ENCODE assay signal across 11 mouse cellular contexts in genomic region chr15:62223156-62223840, GRCm38 (mm10).
DNase-seq lines count a peak whose midpoint lies in the region; ATAC-seq and TF ChIP-seq lines count a peak whose summit lies in the region.
"Had no signal": no experiment of that assay in that cellular context is flagged by ENCODE, and none has a peak within 500 bp of the region (broad histone marks: within the 10 kb centered on the region; RNA-seq: fewer than 3 reads in every experiment).

No protein-coding gene starts in this region.

- peak; percentile 56; the same call in 1 of the 2 replicates for ATAC-seq in kidney, embryonic 15.5 days (replicated peaks; ENCODE audit: low FRiP score)
- ATAC-seq in intestine, embryonic 16.5 days = peak; percentile 59; the same call in 1 of the 2 replicates
- ATAC-seq: lung, postnatal 0 days had no signal

- H3ac ChIP-seq in myocyte (ENCODE audit: control insufficient read depth, insufficient read length) = no peak overlapping the region

- no peak overlapping the region for H3K27ac ChIP-seq in kidney, embryonic 15.5 days
- no peak overlapping the region for H3K27ac ChIP-seq in intestine, embryonic 16.5 days (ENCODE audit: low read length)
- H3K27ac ChIP-seq in limb, embryonic 10.5 days = no peak overlapping the region
- H3K27ac ChIP-seq: embryonic facial prominence, embryonic 13.5 days; layer of hippocampus, adult 2 months had no signal

- no peaks in the 10 kb centered on the region for H3K4me1 ChIP-seq in kidney, embryonic 15.5 days
- no peaks in the 10 kb centered on the region for H3K4me1 ChIP-seq in intestine, embryonic 16.5 days (ENCODE audit: control insufficient read depth, insufficient read depth, low read length)
- H3K4me1 ChIP-seq in limb, embryonic 10.5 days = no peaks in the 10 kb centered on the region
- H3K4me1 ChIP-seq: embryonic facial prominence, embryonic 13.5 days had no signal

- no peak overlapping the region for H3K4me2 ChIP-seq in kidney, embryonic 15.5 days
- no peak overlapping the region for H3K4me2 ChIP-seq in intestine, embryonic 16.5 days (ENCODE audit: low read depth, low read length)
- peak overlapping the region; percentile 40 for H3K4me2 ChIP-seq in myocyte (ENCODE audit: low read depth)
- H3K4me2 ChIP-seq: embryonic facial prominence, embryonic 13.5 days had no signal

- no peak for TF ChIP-seq POLR2A in myocyte (IDR thresholded peaks at IDR 0.05; ENCODE audit: insufficient read length, low read depth)

- no peaks in the 10 kb centered on the region for H3K9me3 ChIP-seq in kidney, embryonic 15.5 days (replicated peaks)
- H3K9me3 ChIP-seq in intestine, embryonic 16.5 days (ENCODE audit: control insufficient read depth, low read length) = no peaks in the 10 kb centered on the region
- H3K9me3 ChIP-seq in limb, embryonic 10.5 days (replicated peaks) = no peaks in the 10 kb centered on the region
- H3K9me3 ChIP-seq: embryonic facial prominence, embryonic 13.5 days had no signal

- H3K9ac ChIP-seq in kidney, embryonic 15.5 days = no peak overlapping the region
- H3K9ac ChIP-seq in intestine, embryonic 16.5 days (ENCODE audit: low read depth, low read length) = no peak overlapping the region
- H3K9ac ChIP-seq: embryonic facial prominence, embryonic 13.5 days had no signal

- H3K4me3 ChIP-seq in kidney, embryonic 15.5 days (replicated peaks) = no peak overlapping the region
- H3K4me3 ChIP-seq in intestine, embryonic 16.5 days (ENCODE audit: low read length) = no peak overlapping the region
- no peak overlapping the region for H3K4me3 ChIP-seq in myocyte
- no peak overlapping the region for H3K4me3 ChIP-seq in limb, embryonic 10.5 days
- H3K4me3 ChIP-seq: embryonic facial prominence, embryonic 13.5 days; layer of hippocampus, adult 2 months had no signal

- no peak for DNase-seq in kidney, postnatal 25 days
- peak; percentile 47 for DNase-seq in adrenal gland, postnatal 14 days
- DNase-seq in limb, embryonic 10.5 days (ENCODE audit: low spot score) = no peak
- no peak for DNase-seq in retina, embryonic 14.5 days (ENCODE audit: low spot score)
- DNase-seq: cerebellum, adult 9-10 months had no signal

- peaks cover 10% of the 10 kb centered on the region for H3K79me2 ChIP-seq in myocyte (ENCODE audit: control insufficient read depth, insufficient read depth)

- H3K27me3 ChIP-seq in kidney, embryonic 15.5 days = no peaks in the 10 kb centered on the region
- H3K27me3 ChIP-seq in intestine, embryonic 16.5 days (replicated peaks; ENCODE audit: control insufficient read depth, insufficient read depth, low read length) = no peaks in the 10 kb centered on the region
- H3K27me3 ChIP-seq in myocyte (ENCODE audit: control insufficient read depth, insufficient read depth, insufficient read length) = no peaks in the 10 kb centered on the region
- no peaks in the 10 kb centered on the region for H3K27me3 ChIP-seq in limb, embryonic 10.5 days (ENCODE audit: low read depth, poor library complexity, severe bottlenecking)
- H3K27me3 ChIP-seq: embryonic facial prominence, embryonic 13.5 days had no signal

- no peaks in the 10 kb centered on the region for H3K36me3 ChIP-seq in kidney, embryonic 15.5 days
- H3K36me3 ChIP-seq in intestine, embryonic 16.5 days (ENCODE audit: control insufficient read depth, insufficient read depth, low read length) = no peaks in the 10 kb centered on the region
- no peaks in the 10 kb centered on the region for H3K36me3 ChIP-seq in myocyte (ENCODE audit: control insufficient read depth, insufficient read depth)
- peaks cover 3% of the 10 kb centered on the region for H3K36me3 ChIP-seq in limb, embryonic 10.5 days

- 74% methylated on average over 6 of the region's 6 CpGs for WGBS in kidney, embryonic 15.5 days
- 68% methylated on average over 6 of the region's 6 CpGs for WGBS in intestine, embryonic 16.5 days
- 79% methylated on average over 6 of the region's 6 CpGs for WGBS in limb, embryonic 10.5 days

TF ChIP-seq in myocyte, 11 proteins besides CTCF, POLR2A, EP300 and RAD21:
- TF ChIP-seq CEBPB (IDR thresholded peaks at IDR 0.05; ENCODE audit: insufficient read depth, poor library complexity, severe bottlenecking) (no peak), MYOD1 (IDR thresholded peaks at IDR 0.05; ENCODE audit: control insufficient read depth in 1 of 3, insufficient read length in 2 of 3, low read depth in 2 of 3) (peak in 1 of 3 experiments; percentile 62), MYOG (IDR thresholded peaks at IDR 0.05; ENCODE audit: control insufficient read depth in 1 of 3, insufficient read depth in 1 of 3, insufficient read length in 2 of 3, low read depth in 2 of 3) (peak in 1 of 3 experiments; percentile 44)
